Mouse (Mus musculus) heart, embryonic 13.5 days (tissue): ENCODE measurements around the gene Gm14139. TPM values are rescaled to one million over a fixed set of nuclear protein-coding genes. Genes with fewer than 3 reads are reported as not detected.
"Not testable (repeated sequence)": the region's sequence is repeated elsewhere in the genome, so short reads cannot be mapped to it uniquely, and the experiment has no call there.

ENCODE experiments used
- ATAC-seq: fragments of 200-750 bp; cut with Nextera tagmentation; 2 replicates; pipeline ENCODE4 v1.8.0; 2017; ENCODE audit warnings: moderate TSS enrichment; ENCODE audit not compliant: insufficient number of reproducible peaks, low FRiP score, low TSS enrichment; ENCODE audit errors: extremely low read depth
- H3K27ac ChIP-seq: fragments of 300-500 bp; sonication (generic); replicated peaks from 2 replicates; pipeline ENCODE4 v1.5.1; 2015; ENCODE audit warnings: moderate library complexity, mild to moderate bottlenecking, inconsistent platforms
- H3K27me3 ChIP-seq: fragments of 300-500 bp; sonication (generic); replicated peaks from 2 replicates; pipeline ENCODE4 v1.6.1; 2015; ENCODE audit warnings: mild to moderate bottlenecking, inconsistent platforms
- H3K36me3 ChIP-seq: fragments of 300-500 bp; sonication (generic); 2 replicates; pipeline ENCODE4 v1.6.1; 2015; ENCODE audit warnings: mild to moderate bottlenecking, inconsistent platforms
- H3K4me1 ChIP-seq: fragments of 300-500 bp; sonication (generic); 2 replicates; pipeline ENCODE4 v1.6.1; 2015; ENCODE audit warnings: inconsistent platforms
- H3K4me2 ChIP-seq: fragments of 300-500 bp; sonication (generic); 2 replicates; pipeline ENCODE4 v1.6.1; 2015; ENCODE audit warnings: inconsistent platforms, mild to moderate bottlenecking, moderate library complexity
- H3K4me3 ChIP-seq: fragments of 300-500 bp; sonication (generic); 2 replicates; pipeline ENCODE4 v1.5.1; 2015; ENCODE audit warnings: moderate library complexity, mild to moderate bottlenecking, inconsistent platforms
- H3K9ac ChIP-seq: fragments of 300-500 bp; sonication (generic); 2 replicates; pipeline ENCODE4 v1.6.1; 2015; ENCODE audit warnings: inconsistent platforms, mild to moderate bottlenecking, moderate library complexity
- H3K9me3 ChIP-seq: fragments of 300-500 bp; sonication (generic); 2 replicates; pipeline ENCODE4 v1.6.1; 2016; ENCODE audit warnings: inconsistent platforms
- WGBS: fragments of 180-500 bp; shearing (Covaris S2); methylation state at CpG from one replicate; pipeline ENCODE4 v1.1.7; 2015; ENCODE audit warnings: mixed read lengths; 5-methylcytosine and 5-hydroxymethylcytosine counted together
- polyA plus RNA-seq: library from polyadenylated mRNA; unstranded; fragments of >200 nt; fragmentation: Nextera tagmentation; extraction: Ambion mirVana; gene quantifications from 2 replicates; pipeline ENCODE4 v1.2.1, GENCODE M21; 2015

The Gm14139 gene
- 0.16 TPM in 1 of 2 replicates, not detected in the other for polyA plus RNA-seq

GRCm38 (mm10) chr2:150181570-150181999 is at the start of gene Gm14139:
Gene Gm14139, plus strand, starts transcription at chr2:150181755.
- H3K4me1 ChIP-seq, H3K27me3 ChIP-seq, H3K27ac ChIP-seq, H3K4me3 ChIP-seq, H3K36me3 ChIP-seq, H3K4me2 ChIP-seq, ATAC-seq, H3K9ac ChIP-seq: not testable (repeated sequence)
- peaks cover 13% of the 10 kb centered on the region for H3K9me3 ChIP-seq
- 64% methylated on average over 7 of the region's 7 CpGs for WGBS

DNA sequence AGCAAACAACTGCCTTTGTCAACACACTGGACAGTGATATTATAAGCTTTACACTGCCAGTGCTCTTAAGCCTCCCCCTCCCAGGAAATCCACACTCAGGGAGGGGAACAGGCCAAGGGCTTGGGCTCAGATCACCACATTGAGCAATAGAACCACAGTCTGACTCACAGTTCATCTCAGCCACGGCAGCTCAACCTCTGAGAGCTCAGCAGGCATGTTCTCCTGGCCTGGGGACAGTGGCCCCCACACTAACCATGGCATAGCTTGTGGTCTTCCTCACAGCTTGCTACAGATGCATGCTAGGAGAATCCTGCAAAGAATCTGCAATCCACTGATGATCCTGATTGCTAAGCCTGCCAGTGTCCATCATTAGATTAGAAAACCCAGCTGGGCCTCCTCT is 49.6 kb upstream of the Gm14139 start:
- H3K27me3 ChIP-seq, H3K4me3 ChIP-seq, H3K9ac ChIP-seq, H3K4me1 ChIP-seq, ATAC-seq, H3K4me2 ChIP-seq, H3K27ac ChIP-seq: not testable (repeated sequence)
- peaks cover 19% of the 10 kb centered on the region; the same call in 1 of the 2 replicates for H3K9me3 ChIP-seq
- 82% methylated on average over 1 of the region's 1 CpGs for WGBS
- peaks cover 44% of the 10 kb centered on the region for H3K36me3 ChIP-seq

GRCm38 (mm10) chr2:150132773-150133172 is 48.8 kb upstream of the Gm14139 start:
- no peak for ATAC-seq
- Histone ChIP-seq H3K36me3 (peaks cover 41% of the 10 kb centered on the region), H3K4me1 (peaks cover 9% of the 10 kb centered on the region), H3K4me3 (no peak overlapping the region), H3K27me3 (no peaks in the 10 kb centered on the region), H3K4me2 (no peak overlapping the region), H3K27ac (no peak overlapping the region), H3K9ac (no peak overlapping the region), H3K9me3 (peaks cover 16% of the 10 kb centered on the region; the same call in 1 of the 2 replicates)
- 61% methylated on average over 2 of the region's 2 CpGs for WGBS

GRCm38 (mm10) chr2:150136435-150136897 is 45.1 kb upstream of the Gm14139 start, which contains the start of gene Zfp120:
Gene Zfp120, minus strand, starts transcription at chr2:150136708.
- WGBS: under 1% methylated on average over 13 of the region's 13 CpGs
- peak within 1 kb of the TSS; percentile 75 for H3K4me2 ChIP-seq
- H3K27ac ChIP-seq: peak within 1 kb of the TSS; percentile 73
- H3K4me3 ChIP-seq: peak within 1 kb of the TSS; percentile 85
- peak within 1 kb of the TSS; percentile 92 for H3K9ac ChIP-seq
- peaks cover 9% of the 10 kb centered on the region for H3K4me1 ChIP-seq
- H3K9me3 ChIP-seq: no peaks in the 10 kb centered on the region
- peaks cover 19% of the 10 kb centered on the region for H3K36me3 ChIP-seq
- ATAC-seq: peak; percentile 88
- H3K27me3 ChIP-seq: no peaks in the 10 kb centered on the region

GRCm38 (mm10) chr2:150166703-150167102 is 14.9 kb upstream of the Gm14139 start:
- Histone ChIP-seq H3K4me1 (no peaks in the 10 kb centered on the region), H3K27ac (no peak overlapping the region), H3K9ac (no peak overlapping the region), H3K27me3 (no peaks in the 10 kb centered on the region), H3K36me3 (no peaks in the 10 kb centered on the region), H3K4me3 (no peak overlapping the region), H3K4me2 (no peak overlapping the region), H3K9me3 (peaks cover 3% of the 10 kb centered on the region; the same call in 1 of the 2 replicates)
- ATAC-seq: no peak

DNA sequence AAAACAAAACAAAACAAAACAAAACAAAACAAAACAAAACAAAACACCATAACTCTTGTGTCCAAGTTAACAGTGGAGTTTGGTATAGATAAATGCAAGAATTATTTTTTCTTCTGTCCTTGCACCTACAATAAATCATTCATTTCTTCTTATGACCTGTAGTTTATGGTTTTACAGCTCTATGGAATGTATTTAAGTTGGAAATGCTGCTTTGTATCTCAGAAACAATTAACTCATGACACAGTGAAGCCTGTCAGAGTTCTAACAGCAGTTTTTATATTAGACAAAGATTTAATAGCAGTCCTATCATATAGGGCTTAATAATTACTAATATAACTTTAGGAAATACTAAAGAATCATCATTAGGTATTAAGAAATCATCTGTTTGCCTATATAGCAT is 7.7 kb upstream of the Gm14139 start:
- H3K27ac ChIP-seq: no peak overlapping the region

GRCm38 (mm10) chr2:150179579-150179978 is 2.0 kb upstream of the Gm14139 start, which contains the start of gene Gm10770:
Gene Gm10770, minus strand, starts transcription at chr2:150179679.
- WGBS: 64% methylated on average over 4 of the region's 4 CpGs
- H3K27me3 ChIP-seq, H3K4me3 ChIP-seq, H3K4me2 ChIP-seq, H3K36me3 ChIP-seq, H3K9ac ChIP-seq, H3K4me1 ChIP-seq, ATAC-seq, H3K27ac ChIP-seq: not testable (repeated sequence)
- peaks cover 13% of the 10 kb centered on the region for H3K9me3 ChIP-seq

More for the DNA sequence above, 7.7 kb upstream of the Gm14139 start:
- Histone ChIP-seq H3K9ac (no peak overlapping the region), H3K4me1 (no peaks in the 10 kb centered on the region), H3K4me3 (no peak overlapping the region), H3K36me3 (no peaks in the 10 kb centered on the region), H3K4me2 (no peak overlapping the region), H3K27me3 (no peaks in the 10 kb centered on the region), H3K9me3 (peaks cover 7% of the 10 kb centered on the region)
- no peak for ATAC-seq

- H3K9me3 ChIP-seq: peaks cover 13% of the 10 kb centered on the region
- not testable (repeated sequence) for H3K27me3 ChIP-seq
Measured at GRCm38 (mm10) chr2:150181046-150181445, 509 bp upstream of the Gm14139 start.

DNA sequence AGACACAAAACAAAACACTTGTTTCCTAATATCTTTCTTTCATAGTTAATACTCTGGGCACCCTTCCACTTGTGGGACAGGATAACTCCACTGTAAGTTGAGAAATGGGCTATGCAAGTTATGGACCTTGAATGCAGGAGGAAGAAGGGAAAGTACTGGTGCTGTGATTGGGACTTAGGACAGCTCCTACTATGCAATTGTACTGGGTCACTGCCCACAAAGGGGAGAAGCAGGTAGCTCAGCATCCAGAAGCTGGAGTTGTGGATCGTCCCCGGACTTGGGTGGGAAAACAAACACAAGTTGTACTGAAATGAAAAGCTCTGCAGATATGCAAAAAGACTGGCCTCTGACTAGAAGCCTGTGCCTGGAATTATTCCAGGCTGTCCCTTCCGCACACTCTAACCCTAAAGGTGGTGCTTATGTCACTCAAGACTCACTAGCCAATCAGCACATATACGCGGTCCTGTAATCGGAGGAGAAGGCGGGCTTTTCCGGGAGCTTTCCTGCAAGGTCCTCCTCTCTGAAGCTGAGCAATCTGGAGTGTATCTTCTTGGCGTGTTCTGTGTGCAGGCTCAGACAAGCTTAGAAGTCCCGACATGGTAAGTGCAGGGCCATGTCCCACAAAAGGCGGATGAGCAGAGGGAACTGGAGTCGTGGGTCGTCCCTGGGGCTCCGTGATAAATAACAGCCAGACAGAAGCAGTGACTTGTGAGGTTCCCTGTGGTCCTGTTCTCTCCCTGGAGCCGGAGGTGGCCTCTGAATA is 36.2 kb downstream of the Gm14139 start, which contains the start of gene Zfp937:
TSS of gene Zfp937 (plus strand) at position 474 of the 763 bp plus-strand sequence.
- H3K36me3 ChIP-seq, H3K27ac ChIP-seq, H3K4me1 ChIP-seq, H3K27me3 ChIP-seq, H3K9me3 ChIP-seq: not testable (repeated sequence)
- Histone ChIP-seq H3K9ac (peak within 1 kb of the TSS; percentile 73), H3K4me3 (peak within 1 kb of the TSS; percentile 55), H3K4me2 (peak within 1 kb of the TSS; percentile 64)
- under 1% methylated on average over 15 of the region's 15 CpGs for WGBS
- ATAC-seq: peak; percentile 94

More at GRCm38 (mm10) chr2:150181046-150181445, 509 bp upstream of the Gm14139 start:
- not testable (repeated sequence) for H3K4me2 ChIP-seq, H3K4me1 ChIP-seq, ATAC-seq, H3K9ac ChIP-seq, H3K27ac ChIP-seq, H3K4me3 ChIP-seq, H3K36me3 ChIP-seq

- not testable (repeated sequence) for H3K27ac ChIP-seq, H3K4me1 ChIP-seq, H3K36me3 ChIP-seq, H3K27me3 ChIP-seq, H3K9me3 ChIP-seq
- H3K4me2 ChIP-seq: peak overlapping the region; percentile 64
- peak overlapping the region; percentile 73 for H3K9ac ChIP-seq
- ATAC-seq: peak; percentile 33; the same call in 1 of the 2 replicates
- H3K4me3 ChIP-seq: peak overlapping the region; percentile 55
- WGBS: 29% methylated on average over 4 of the region's 4 CpGs
Measured at GRCm38 (mm10) chr2:150218363-150218725, 36.8 kb downstream of the Gm14139 start.

DNA sequence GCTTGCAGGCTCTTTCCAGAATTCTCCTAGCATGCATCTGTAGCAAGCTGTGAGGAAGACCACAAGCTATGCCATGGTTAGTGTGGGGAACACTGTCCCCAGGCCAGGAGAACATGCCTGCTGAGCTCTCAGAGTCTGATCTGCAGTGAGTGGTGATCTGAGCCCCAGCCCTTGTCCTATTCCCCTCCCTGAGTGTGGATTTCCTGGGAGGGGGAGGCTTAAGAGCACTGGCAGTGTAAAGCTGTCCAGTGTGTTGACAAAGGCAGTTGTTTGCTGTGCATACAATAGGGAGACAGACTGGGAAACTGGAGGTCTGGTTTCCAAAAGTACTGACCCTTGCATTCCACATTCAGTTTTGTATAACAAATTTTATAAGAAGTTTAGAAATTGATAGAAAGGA is 41.7 kb downstream of the Gm14139 start:
- not testable (repeated sequence) for H3K4me1 ChIP-seq, H3K9me3 ChIP-seq, H3K27me3 ChIP-seq, H3K4me3 ChIP-seq, H3K27ac ChIP-seq, ATAC-seq, H3K9ac ChIP-seq, H3K36me3 ChIP-seq, H3K4me2 ChIP-seq
